Mouse (Mus musculus): ENCODE measurements around the gene Plpp3. TPM values are rescaled to one million over a fixed set of nuclear protein-coding genes. Genes with fewer than 3 reads are reported as not detected.
A peak's percentile ranks its signal among the peaks of the same experiment; 100 is the strongest.

The Plpp3 gene
- polyA plus RNA-seq, 1 experiment from 2014 or later: 57.7 TPM

DNA sequence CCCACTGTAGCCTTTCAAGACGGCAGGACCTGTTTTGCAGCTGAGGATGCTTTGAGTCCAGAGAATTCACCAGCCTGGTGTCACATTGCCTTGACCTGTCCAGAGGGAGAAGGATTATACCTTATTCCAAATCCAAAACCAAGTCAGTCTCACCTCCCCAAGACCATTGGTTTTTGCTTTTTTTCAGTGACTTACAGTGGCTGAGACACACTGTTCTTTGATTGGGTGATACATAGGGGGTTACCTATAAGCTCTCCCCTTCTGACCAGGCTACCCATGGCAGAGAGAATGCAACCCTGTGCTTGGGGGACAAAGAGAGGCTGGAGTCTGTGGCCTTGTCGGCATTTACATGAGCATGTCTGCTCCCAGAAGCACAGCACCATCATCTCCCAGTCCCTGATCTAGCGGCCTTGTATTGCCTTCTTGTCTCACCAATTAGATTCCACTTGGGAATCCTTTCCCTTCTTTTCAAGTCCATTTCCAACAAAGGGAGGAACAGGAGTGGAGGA, 24.6 kb downstream of the Plpp3 start:
- no peaks in the 10 kb centered on the region for H3K9me3 ChIP-seq
- H3K36me3 ChIP-seq: no peaks in the 10 kb centered on the region
- H3K4me2 ChIP-seq (replicated peaks): peak overlapping the region; percentile 48
- peak overlapping the region; percentile 68 for H3K27ac ChIP-seq
- H3K4me3 ChIP-seq: no peak overlapping the region
- WGBS: 28% methylated on average over 3 of the region's 3 CpGs
- peaks cover 44% of the 10 kb centered on the region for H3K4me1 ChIP-seq
- no peaks in the 10 kb centered on the region for H3K27me3 ChIP-seq (replicated peaks)
- peak; percentile 52 for ATAC-seq (ENCODE audit: low FRiP score, low read depth)
- H3K9ac ChIP-seq: peak overlapping the region; percentile 17; the same call in 1 of the 2 replicates

GRCm38 (mm10) chr4:105182249-105182648, 25.1 kb downstream of the Plpp3 start:
- no peak overlapping the region for H3K27ac ChIP-seq
- no peak overlapping the region for H3K4me3 ChIP-seq
- 41% methylated on average over 5 of the region's 5 CpGs for WGBS
- no peaks in the 10 kb centered on the region for H3K9me3 ChIP-seq
- peaks cover 44% of the 10 kb centered on the region for H3K4me1 ChIP-seq
- no peak overlapping the region for H3K4me2 ChIP-seq (replicated peaks)
- 0 out of 2 replicates have a peak, but pooled peaks have one; percentile 23 for ATAC-seq (ENCODE audit: low FRiP score, low read depth)
- H3K9ac ChIP-seq: no peak overlapping the region
- no peaks in the 10 kb centered on the region for H3K27me3 ChIP-seq (replicated peaks)
- H3K36me3 ChIP-seq: no peaks in the 10 kb centered on the region

DNA sequence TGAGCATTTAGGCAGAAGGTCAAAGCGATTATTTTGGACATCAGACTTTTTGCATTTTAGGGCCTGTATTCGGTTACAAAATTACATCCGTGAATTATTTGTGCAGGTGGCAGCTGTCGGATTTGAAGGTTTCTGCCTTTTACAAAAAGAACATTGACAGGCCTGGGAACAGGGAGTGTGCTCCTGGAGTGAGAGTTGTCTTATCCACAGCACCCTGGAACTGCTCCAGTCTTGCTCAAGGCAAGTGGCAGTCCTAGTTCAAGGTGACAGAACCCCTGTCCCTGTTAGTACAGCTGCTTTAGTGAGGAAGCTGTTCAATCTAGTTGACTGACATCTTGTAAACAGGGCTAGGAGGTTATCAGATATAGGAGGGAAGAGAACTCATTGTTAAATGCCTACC, 27.3 kb downstream of the Plpp3 start:
- peaks cover 29% of the 10 kb centered on the region for H3K4me1 ChIP-seq
- H3K27me3 ChIP-seq (replicated peaks): no peaks in the 10 kb centered on the region
- H3K4me2 ChIP-seq (replicated peaks): no peak overlapping the region
- no peak overlapping the region for H3K4me3 ChIP-seq
- no peak for ATAC-seq (ENCODE audit: low FRiP score, low read depth)
- 79% methylated on average over 4 of the region's 4 CpGs for WGBS
- no peaks in the 10 kb centered on the region for H3K9me3 ChIP-seq
- no peak overlapping the region for H3K9ac ChIP-seq
- H3K36me3 ChIP-seq: no peaks in the 10 kb centered on the region
- no peak overlapping the region for H3K27ac ChIP-seq

DNA sequence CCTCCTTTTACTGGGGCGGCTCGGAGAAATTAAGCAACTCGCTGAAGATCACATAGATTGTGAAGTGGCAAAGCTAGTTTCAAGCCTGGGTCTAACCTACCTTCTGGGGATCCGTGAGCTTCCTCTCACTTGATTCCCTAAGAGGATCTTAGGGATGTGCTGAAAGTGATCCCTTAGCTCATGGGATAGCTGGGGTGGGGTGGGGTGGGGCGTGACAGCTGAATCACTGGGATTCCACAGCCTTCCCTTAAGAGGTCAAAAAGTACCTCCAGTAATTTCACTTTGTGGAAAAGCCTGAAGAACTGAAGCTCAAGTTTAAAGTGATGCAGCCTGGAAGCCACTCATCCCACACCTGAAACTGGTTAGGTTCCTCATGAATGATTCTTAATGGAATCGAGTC, 27.8 kb downstream of the Plpp3 start:
- H3K4me1 ChIP-seq: peaks cover 26% of the 10 kb centered on the region
- no peak for ATAC-seq (ENCODE audit: low FRiP score, low read depth)
- H3K4me3 ChIP-seq: no peak overlapping the region
- H3K27me3 ChIP-seq (replicated peaks): no peaks in the 10 kb centered on the region
- no peaks in the 10 kb centered on the region for H3K9me3 ChIP-seq
- no peak overlapping the region for H3K4me2 ChIP-seq (replicated peaks)
- H3K27ac ChIP-seq: no peak overlapping the region
- no peaks in the 10 kb centered on the region for H3K36me3 ChIP-seq
- WGBS: 87% methylated on average over 6 of the region's 6 CpGs
- H3K9ac ChIP-seq: no peak overlapping the region

GRCm38 (mm10) chr4:105186654-105187053, 29.5 kb downstream of the Plpp3 start:
- H3K4me1 ChIP-seq: peaks cover 17% of the 10 kb centered on the region

GRCm38 (mm10) chr4:105187873-105188272, 30.7 kb downstream of the Plpp3 start:
- WGBS: 87% methylated on average over 7 of the region's 7 CpGs
- ATAC-seq (ENCODE audit: low FRiP score, low read depth): no peak
- H3K4me1 ChIP-seq: peaks cover 13% of the 10 kb centered on the region; the same call in 1 of the 2 replicates
- no peak overlapping the region for H3K4me3 ChIP-seq
- H3K4me2 ChIP-seq (replicated peaks): no peak overlapping the region
- no peaks in the 10 kb centered on the region for H3K9me3 ChIP-seq
- no peak overlapping the region for H3K27ac ChIP-seq
- H3K27me3 ChIP-seq (replicated peaks): no peaks in the 10 kb centered on the region
- H3K36me3 ChIP-seq: no peaks in the 10 kb centered on the region
- H3K9ac ChIP-seq: no peak overlapping the region

More at GRCm38 (mm10) chr4:105186654-105187053, 29.5 kb downstream of the Plpp3 start:
- Histone ChIP-seq H3K4me3 (no peak overlapping the region), H3K9ac (no peak overlapping the region), H3K27me3 (replicated peaks) (no peaks in the 10 kb centered on the region), H3K27ac (no peak overlapping the region), H3K4me2 (replicated peaks) (no peak overlapping the region), H3K9me3 (no peaks in the 10 kb centered on the region), H3K36me3 (no peaks in the 10 kb centered on the region)
- WGBS: 87% methylated on average over 10 of the region's 10 CpGs
- ATAC-seq (ENCODE audit: low FRiP score, low read depth): no peak

- H3K27me3 ChIP-seq (replicated peaks): no peaks in the 10 kb centered on the region
- no peak overlapping the region for H3K9ac ChIP-seq
- no peak for ATAC-seq (ENCODE audit: low FRiP score, low read depth)
- no peak overlapping the region for H3K4me2 ChIP-seq (replicated peaks)
- no peak overlapping the region for H3K4me3 ChIP-seq
- peaks cover 13% of the 10 kb centered on the region; the same call in 1 of the 2 replicates for H3K4me1 ChIP-seq
- H3K36me3 ChIP-seq: no peaks in the 10 kb centered on the region
- no peaks in the 10 kb centered on the region for H3K9me3 ChIP-seq
- H3K27ac ChIP-seq: no peak overlapping the region
- 84% methylated on average over 7 of the region's 7 CpGs for WGBS
Measured at GRCm38 (mm10) chr4:105188801-105189200, 31.7 kb downstream of the Plpp3 start.

GRCm38 (mm10) chr4:105190826-105191225, 33.7 kb downstream of the Plpp3 start:
- H3K9ac ChIP-seq: no peak overlapping the region
- peaks cover 9% of the 10 kb centered on the region; the same call in 1 of the 2 replicates for H3K36me3 ChIP-seq
- WGBS: 68% methylated on average over 4 of the region's 4 CpGs
- peaks cover 13% of the 10 kb centered on the region; the same call in 1 of the 2 replicates for H3K4me1 ChIP-seq
- H3K4me2 ChIP-seq (replicated peaks): no peak overlapping the region
- H3K27ac ChIP-seq: no peak overlapping the region
- H3K27me3 ChIP-seq (replicated peaks): no peaks in the 10 kb centered on the region
- no peak for ATAC-seq (ENCODE audit: low FRiP score, low read depth)
- no peaks in the 10 kb centered on the region for H3K9me3 ChIP-seq
- no peak overlapping the region for H3K4me3 ChIP-seq

DNA sequence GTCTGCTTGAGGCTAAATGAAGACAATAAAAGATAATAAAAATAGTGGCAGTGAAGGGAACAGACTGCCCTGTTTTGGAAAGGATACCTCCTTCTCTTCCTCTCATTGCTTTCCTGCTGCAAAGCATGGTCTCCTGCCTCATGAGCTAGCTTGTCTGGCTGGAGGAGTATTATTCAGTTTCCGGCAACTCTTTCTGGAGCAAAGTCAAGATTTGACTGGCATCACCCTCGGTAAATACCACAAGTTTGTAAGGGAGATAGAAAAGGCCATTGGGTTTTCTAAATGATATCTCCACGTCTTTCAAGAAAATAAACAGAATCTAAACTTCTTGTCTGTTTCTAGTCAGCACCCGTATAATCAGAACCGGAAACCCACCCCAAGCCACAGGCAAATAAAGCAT, 34.4 kb downstream of the Plpp3 start:
- H3K4me2 ChIP-seq (replicated peaks): no peak overlapping the region
- peaks cover 9% of the 10 kb centered on the region; the same call in 1 of the 2 replicates for H3K36me3 ChIP-seq
- no peak overlapping the region for H3K4me3 ChIP-seq
- H3K4me1 ChIP-seq: peaks cover 13% of the 10 kb centered on the region; the same call in 1 of the 2 replicates
- no peak for ATAC-seq (ENCODE audit: low FRiP score, low read depth)
- WGBS: 76% methylated on average over 5 of the region's 5 CpGs
- no peaks in the 10 kb centered on the region for H3K27me3 ChIP-seq (replicated peaks)
- no peak overlapping the region for H3K9ac ChIP-seq
- H3K27ac ChIP-seq: no peak overlapping the region
- no peaks in the 10 kb centered on the region for H3K9me3 ChIP-seq

DNA sequence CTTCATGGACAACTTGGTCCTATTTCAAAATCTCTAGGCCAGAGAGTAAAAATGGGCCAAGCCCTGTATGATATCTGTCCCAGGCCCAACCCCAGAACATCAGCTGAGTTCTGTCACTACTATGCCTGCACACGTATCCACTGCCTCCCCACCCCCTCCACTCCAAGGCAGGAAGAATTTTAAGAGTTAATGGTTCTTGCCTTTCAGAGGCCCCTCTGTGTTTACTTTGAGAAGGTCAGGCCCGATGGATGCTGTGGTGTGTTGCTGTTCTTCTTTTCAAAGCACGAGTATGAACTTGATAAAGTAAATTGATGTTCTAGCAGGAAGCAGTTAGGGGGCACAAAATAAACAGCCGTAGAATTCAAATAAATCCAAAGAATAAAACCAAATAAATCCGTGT, 35.5 kb downstream of the Plpp3 start:
- Histone ChIP-seq H3K9me3 (no peaks in the 10 kb centered on the region), H3K36me3 (peaks cover 13% of the 10 kb centered on the region; the same call in 1 of the 2 replicates), H3K27ac (no peak overlapping the region), H3K9ac (no peak overlapping the region), H3K4me3 (no peak overlapping the region), H3K27me3 (replicated peaks) (no peaks in the 10 kb centered on the region), H3K4me1 (peaks cover 13% of the 10 kb centered on the region; the same call in 1 of the 2 replicates), H3K4me2 (replicated peaks) (no peak overlapping the region)
- no peak for ATAC-seq (ENCODE audit: low FRiP score, low read depth)
- WGBS: 41% methylated on average over 5 of the region's 5 CpGs

GRCm38 (mm10) chr4:105195256-105195655, 38.1 kb downstream of the Plpp3 start:
- Histone ChIP-seq H3K9me3 (no peaks in the 10 kb centered on the region), H3K4me2 (replicated peaks) (no peak overlapping the region), H3K36me3 (peaks cover 18% of the 10 kb centered on the region), H3K9ac (no peak overlapping the region), H3K4me3 (no peak overlapping the region), H3K4me1 (peaks cover 13% of the 10 kb centered on the region; the same call in 1 of the 2 replicates), H3K27me3 (replicated peaks) (no peaks in the 10 kb centered on the region), H3K27ac (no peak overlapping the region)
- no peak for ATAC-seq (ENCODE audit: low FRiP score, low read depth)
- 75% methylated on average over 9 of the region's 9 CpGs for WGBS

- H3K4me1 ChIP-seq: peaks cover 17% of the 10 kb centered on the region
- H3K27me3 ChIP-seq (replicated peaks): no peaks in the 10 kb centered on the region
- peaks cover 18% of the 10 kb centered on the region for H3K36me3 ChIP-seq
- WGBS: 49% methylated on average over 9 of the region's 9 CpGs
- H3K4me3 ChIP-seq: no peak overlapping the region
- H3K9ac ChIP-seq: no peak overlapping the region
- H3K27ac ChIP-seq: no peak overlapping the region
- no peak overlapping the region for H3K4me2 ChIP-seq (replicated peaks)
- ATAC-seq (ENCODE audit: low FRiP score, low read depth): no peak
- H3K9me3 ChIP-seq: no peaks in the 10 kb centered on the region
Measured at GRCm38 (mm10) chr4:105196099-105196498, 39.0 kb downstream of the Plpp3 start.
